In genomic region chr11:58400655-58401054, GRCm38 (mm10) we compare ENCODE assay signal across 24 mouse cellular contexts. TPM values are rescaled to one million over a fixed set of nuclear protein-coding genes. Genes with fewer than 3 reads are reported as not detected.
DNase-seq lines count a peak whose midpoint lies in the region; ATAC-seq and TF ChIP-seq lines count a peak whose summit lies in the region.
"Had no signal": no experiment of that assay in that cellular context is flagged by ENCODE, and none has a peak within 500 bp of the region (broad histone marks: within the 10 kb centered on the region; RNA-seq: fewer than 3 reads in every experiment).

No protein-coding gene starts in this region.

- no peak for ATAC-seq in hindbrain, embryonic 14.5 days (ENCODE audit: low FRiP score)
- ATAC-seq in midbrain, embryonic 16.5 days: peak; percentile 75
- ATAC-seq: inflammation-experienced regulatory T-cells, adult 6 months; Patski had no signal

- H3K9me3 ChIP-seq in forebrain, embryonic 10.5 days: no peaks in the 10 kb centered on the region
- H3K9me3 ChIP-seq in hindbrain, embryonic 14.5 days (ENCODE audit: control insufficient read depth, low read length): no peaks in the 10 kb centered on the region
- no peaks in the 10 kb centered on the region for H3K9me3 ChIP-seq in midbrain, embryonic 16.5 days (replicated peaks; ENCODE audit: control insufficient read depth, low read length, poor library complexity, severe bottlenecking)
- H3K9me3 ChIP-seq: embryonic facial prominence, embryonic 10.5 days; heart, embryonic 10.5 days; limb, embryonic 15.5 days had no signal

- WGBS in forebrain, embryonic 10.5 days: 58% methylated on average over 5 of the region's 5 CpGs
- 38% methylated on average over 5 of the region's 5 CpGs for WGBS in hindbrain, embryonic 14.5 days
- WGBS in midbrain, embryonic 16.5 days: 29% methylated on average over 5 of the region's 5 CpGs

- H3K27me3 ChIP-seq in forebrain, embryonic 10.5 days (ENCODE audit: poor library complexity, severe bottlenecking): no peaks in the 10 kb centered on the region
- no peaks in the 10 kb centered on the region for H3K27me3 ChIP-seq in hindbrain, embryonic 14.5 days (ENCODE audit: control insufficient read depth, insufficient read depth, low read length)
- no peaks in the 10 kb centered on the region for H3K27me3 ChIP-seq in midbrain, embryonic 16.5 days (ENCODE audit: control insufficient read depth, insufficient read depth, low read depth, low read length)
- H3K27me3 ChIP-seq: limb, embryonic 15.5 days; Patski had no signal

- peak overlapping the region; percentile 1; the same call in 1 of the 2 replicates for H3K4me2 ChIP-seq in hindbrain, embryonic 14.5 days (replicated peaks)
- peak overlapping the region; percentile 28; the same call in 1 of the 2 replicates for H3K4me2 ChIP-seq in midbrain, embryonic 16.5 days (ENCODE audit: low read length)
- H3K4me2 ChIP-seq: limb, embryonic 15.5 days had no signal

- H3K4me3 ChIP-seq in forebrain, embryonic 10.5 days: no peak overlapping the region
- no peak overlapping the region for H3K4me3 ChIP-seq in hindbrain, embryonic 14.5 days (replicated peaks; ENCODE audit: low read length)
- no peak overlapping the region for H3K4me3 ChIP-seq in midbrain, embryonic 16.5 days (ENCODE audit: low read depth, low read length)
- H3K4me3 ChIP-seq: embryonic facial prominence, embryonic 10.5 days; heart, embryonic 10.5 days; limb, embryonic 15.5 days had no signal

- peaks cover 20% of the 10 kb centered on the region for H3K4me1 ChIP-seq in forebrain, embryonic 10.5 days
- H3K4me1 ChIP-seq in hindbrain, embryonic 14.5 days (replicated peaks; ENCODE audit: control insufficient read depth, insufficient read depth, low read length): peaks cover 12% of the 10 kb centered on the region; the same call in 1 of the 2 replicates
- H3K4me1 ChIP-seq in midbrain, embryonic 16.5 days (ENCODE audit: control insufficient read depth, insufficient read depth, low read length): peaks cover 16% of the 10 kb centered on the region
- H3K4me1 ChIP-seq: embryonic facial prominence, embryonic 10.5 days; heart, embryonic 10.5 days had no signal

- H3K27ac ChIP-seq in forebrain, embryonic 10.5 days: 0 out of 2 replicates have a peak overlapping the region, but pooled peaks have one; percentile 20
- H3K27ac ChIP-seq in hindbrain, embryonic 14.5 days: peak overlapping the region; percentile 66
- H3K27ac ChIP-seq in midbrain, embryonic 16.5 days (ENCODE audit: low read length): peak overlapping the region; percentile 76
- H3K27ac ChIP-seq: embryonic facial prominence, embryonic 10.5 days; heart, embryonic 10.5 days; limb, embryonic 15.5 days had no signal

- DNase-seq in brain, embryonic 14.5 days (ENCODE audit: low read depth): peak; percentile 76
- no peak for DNase-seq in forebrain, embryonic 10.5 days (ENCODE audit: extremely low spot score, low spot score)
- DNase-seq in hindbrain, embryonic 14.5 days (ENCODE audit: low spot score): no peak
- DNase-seq in c-Kit-positive CD71-positive TER-119-positive erythroid progenitor cells, embryonic 14.5 days (ENCODE audit: low spot score): no peak
- no peak for DNase-seq in cerebellum, adult 11 months
- no peak for DNase-seq in adrenal gland, postnatal 4 days (ENCODE audit: low spot score in 2 of 2)
- DNase-seq: cerebellum, adult 11-12 months; cerebellum, postnatal 25 days; gastrocnemius, postnatal 25 days; heart, postnatal 10 days; kidney, adult 9 months; kidney, postnatal 4 days; lung, postnatal 10 days had no signal

- TF ChIP-seq CTCF in brain, embryonic 14.5 days (IDR thresholded peaks at IDR 0.05; ENCODE audit: borderline replicate concordance, extremely low read depth, insufficient read depth, insufficient read length): no peak

- TF ChIP-seq POLR2A in brain, embryonic 14.5 days (IDR thresholded peaks at IDR 0.05; ENCODE audit: borderline replicate concordance, extremely low read depth, insufficient read depth, insufficient read length, poor library complexity, severe bottlenecking): no peak

- 0 out of 2 replicates have a peak overlapping the region, but pooled peaks have one; percentile 28 for H3K9ac ChIP-seq in hindbrain, embryonic 14.5 days
- H3K9ac ChIP-seq in midbrain, embryonic 16.5 days (ENCODE audit: low read depth, low read length): peak overlapping the region; percentile 30; the same call in 1 of the 2 replicates
- H3K9ac ChIP-seq: limb, embryonic 15.5 days had no signal

- H3K36me3 ChIP-seq in forebrain, embryonic 10.5 days (replicated peaks): no peaks in the 10 kb centered on the region
- no peaks in the 10 kb centered on the region for H3K36me3 ChIP-seq in hindbrain, embryonic 14.5 days (replicated peaks; ENCODE audit: control insufficient read depth, insufficient read depth)
- no peaks in the 10 kb centered on the region for H3K36me3 ChIP-seq in midbrain, embryonic 16.5 days (ENCODE audit: control insufficient read depth, insufficient read depth, low read length)
- H3K36me3 ChIP-seq: embryonic facial prominence, embryonic 10.5 days; heart, embryonic 10.5 days; limb, embryonic 15.5 days had no signal

RNA-seq across cellular contexts. Expression of gene 1810065E05Rik, which starts 20.3 kb away (rescaled TPM):
- polyA plus RNA-seq in brain, embryonic 14.5 days (2012; rRNA removed): not detected in 2 replicates
- polyA plus RNA-seq in forebrain, embryonic 10.5 days (2016; fragmentation: Nextera tagmentation; extraction: Ambion mirVana): not detected in 2 replicates
- not detected in 2 replicates for polyA plus RNA-seq in hindbrain, embryonic 14.5 days (2014; fragmentation: Nextera tagmentation; extraction: Ambion mirVana)
- not detected in 2 replicates for polyA plus RNA-seq in midbrain, embryonic 16.5 days (2015; fragmentation: Nextera tagmentation; extraction: Ambion mirVana)
- total RNA-seq in adrenal gland, postnatal 4 days (2021): not detected
- total RNA-seq: gastrocnemius, postnatal 25 days; heart, postnatal 10 days; layer of hippocampus, postnatal 14 days; left cerebral cortex, postnatal 10 days; megakaryocyte-erythroid progenitor cell, adult 5-6 weeks had no signal
- polyA plus RNA-seq: embryonic facial prominence, embryonic 10.5 days; heart, embryonic 10.5 days; inflammation-experienced regulatory T-cells, adult 6 months; limb, embryonic 15.5 days; liver, embryonic 16.5 days; urinary bladder, adult 2 months had no signal

RNA-seq across cellular contexts. Expression of gene Lypd8, which starts 21.8 kb away (rescaled TPM):
- polyA plus RNA-seq in brain, embryonic 14.5 days (2012; rRNA removed): 0.27 and 0.34 TPM in 2 replicates
- not detected in 2 replicates for polyA plus RNA-seq in forebrain, embryonic 10.5 days (2016; fragmentation: Nextera tagmentation; extraction: Ambion mirVana)
- not detected in 2 replicates for polyA plus RNA-seq in hindbrain, embryonic 14.5 days (2014; fragmentation: Nextera tagmentation; extraction: Ambion mirVana)
- polyA plus RNA-seq in midbrain, embryonic 16.5 days (2015; fragmentation: Nextera tagmentation; extraction: Ambion mirVana): not detected in 2 replicates
- not detected for total RNA-seq in adrenal gland, postnatal 4 days (2021)
- total RNA-seq: gastrocnemius, postnatal 25 days; left cerebral cortex, postnatal 10 days; megakaryocyte-erythroid progenitor cell, adult 5-6 weeks had no signal
- polyA plus RNA-seq: embryonic facial prominence, embryonic 10.5 days; heart, embryonic 10.5 days; inflammation-experienced regulatory T-cells, adult 6 months; limb, embryonic 15.5 days; Patski had no signal

RNA-seq across cellular contexts. Expression of gene Gm12253, which starts 31.7 kb away (rescaled TPM):
- polyA plus RNA-seq in brain, embryonic 14.5 days (2012; rRNA removed): not detected in 2 replicates
- not detected in 2 replicates for polyA plus RNA-seq in forebrain, embryonic 10.5 days (2016; fragmentation: Nextera tagmentation; extraction: Ambion mirVana)
- not detected in 2 replicates for polyA plus RNA-seq in hindbrain, embryonic 14.5 days (2014; fragmentation: Nextera tagmentation; extraction: Ambion mirVana)
- polyA plus RNA-seq in midbrain, embryonic 16.5 days (2015; fragmentation: Nextera tagmentation; extraction: Ambion mirVana): not detected in 2 replicates
- not detected for total RNA-seq in adrenal gland, postnatal 4 days (2021)
- total RNA-seq: gastrocnemius, postnatal 25 days; heart, postnatal 10 days; layer of hippocampus, postnatal 14 days; left cerebral cortex, postnatal 10 days; megakaryocyte-erythroid progenitor cell, adult 5-6 weeks had no signal
- polyA plus RNA-seq: embryonic facial prominence, embryonic 10.5 days; heart, embryonic 10.5 days; inflammation-experienced regulatory T-cells, adult 6 months; limb, embryonic 15.5 days; liver, embryonic 16.5 days; urinary bladder, adult 2 months had no signal

RNA-seq across cellular contexts. Expression of gene Lypd9, which starts 52.1 kb away (rescaled TPM):
- not detected in 2 replicates for polyA plus RNA-seq in brain, embryonic 14.5 days (2012; rRNA removed)
- polyA plus RNA-seq in forebrain, embryonic 10.5 days (2016; fragmentation: Nextera tagmentation; extraction: Ambion mirVana): not detected in 2 replicates
- polyA plus RNA-seq in hindbrain, embryonic 14.5 days (2014; fragmentation: Nextera tagmentation; extraction: Ambion mirVana): not detected in 2 replicates
- polyA plus RNA-seq in midbrain, embryonic 16.5 days (2015; fragmentation: Nextera tagmentation; extraction: Ambion mirVana): not detected in 2 replicates
- not detected for total RNA-seq in adrenal gland, postnatal 4 days (2021)
- total RNA-seq: gastrocnemius, postnatal 25 days; heart, postnatal 10 days; layer of hippocampus, postnatal 14 days; left cerebral cortex, postnatal 10 days; megakaryocyte-erythroid progenitor cell, adult 5-6 weeks had no signal
- polyA plus RNA-seq: embryonic facial prominence, embryonic 10.5 days; heart, embryonic 10.5 days; inflammation-experienced regulatory T-cells, adult 6 months; limb, embryonic 15.5 days; liver, embryonic 16.5 days; Patski; urinary bladder, adult 2 months had no signal

Comparison
In these comparisons a context has a peak if more than half of its experiments do, and no peak if none do; other contexts are left out.
1. H3K27ac ChIP-seq: peak in every context shown above with its lines; median percentile 76 in midbrain, embryonic 16.5 days; 66 in hindbrain, embryonic 14.5 days; 20 in forebrain, embryonic 10.5 days.